Mouse (Mus musculus) embryonic facial prominence, embryonic 12.5 days (tissue): Measurements from ENCODE around the gene Ccr9. TPM values are rescaled to one million over a fixed set of nuclear protein-coding genes. Genes with fewer than 3 reads are reported as not detected.
"Not testable (repeated sequence)": the region's sequence is repeated elsewhere in the genome, so short reads cannot be mapped to it uniquely, and the experiment has no call there.

Source experiments
- ATAC-seq: fragments of 200-750 bp; cut with Nextera tagmentation; 2 replicates; pipeline ENCODE4 v1.8.0; 2017; ENCODE audit not compliant: insufficient number of reproducible peaks, insufficient read depth, low FRiP score, low TSS enrichment
- H3K27ac ChIP-seq: fragments of 300-500 bp; sonication (generic); 2 replicates; pipeline ENCODE4 v1.5.1; 2016; ENCODE audit warnings: mild to moderate bottlenecking
- H3K27me3 ChIP-seq: fragments of 300-500 bp; sonication (generic); 2 replicates; pipeline ENCODE4 v1.6.1; 2016; ENCODE audit warnings: mild to moderate bottlenecking, moderate library complexity
- H3K36me3 ChIP-seq: fragments of 300-500 bp; sonication (generic); 2 replicates; pipeline ENCODE4 v1.6.1; 2016; ENCODE audit warnings: mild to moderate bottlenecking
- H3K4me1 ChIP-seq: fragments of 300-500 bp; sonication (generic); 2 replicates; pipeline ENCODE4 v1.6.1; 2016
- H3K4me2 ChIP-seq: fragments of 300-500 bp; sonication (generic); replicated peaks from 2 replicates; pipeline ENCODE4 v1.6.1; 2016; ENCODE audit warnings: mild to moderate bottlenecking, moderate library complexity
- H3K4me3 ChIP-seq: fragments of 300-500 bp; sonication (generic); 2 replicates; pipeline ENCODE4 v1.5.1; 2016; ENCODE audit warnings: mild to moderate bottlenecking
- H3K9ac ChIP-seq: fragments of 300-500 bp; sonication (generic); 2 replicates; pipeline ENCODE4 v1.6.1; 2016; ENCODE audit warnings: mild to moderate bottlenecking, moderate library complexity
- H3K9me3 ChIP-seq: fragments of 300-500 bp; sonication (generic); 2 replicates; pipeline ENCODE4 v1.6.1; 2016; ENCODE audit warnings: mild to moderate bottlenecking, moderate library complexity
- WGBS: fragments of 180-500 bp; shearing (Covaris S2); methylation state at CpG from one replicate; pipeline ENCODE4 v1.1.7; 2016; 5-methylcytosine and 5-hydroxymethylcytosine counted together
- polyA plus RNA-seq: library from polyadenylated mRNA; unstranded; fragments of >200 nt; fragmentation: Nextera tagmentation; extraction: Ambion mirVana; gene quantifications from 2 replicates; pipeline ENCODE4 v1.2.1, GENCODE M21; 2016

Ccr9 gene
- polyA plus RNA-seq, 1 experiment from 2014 or later, result 0.18 TPM

DNA sequence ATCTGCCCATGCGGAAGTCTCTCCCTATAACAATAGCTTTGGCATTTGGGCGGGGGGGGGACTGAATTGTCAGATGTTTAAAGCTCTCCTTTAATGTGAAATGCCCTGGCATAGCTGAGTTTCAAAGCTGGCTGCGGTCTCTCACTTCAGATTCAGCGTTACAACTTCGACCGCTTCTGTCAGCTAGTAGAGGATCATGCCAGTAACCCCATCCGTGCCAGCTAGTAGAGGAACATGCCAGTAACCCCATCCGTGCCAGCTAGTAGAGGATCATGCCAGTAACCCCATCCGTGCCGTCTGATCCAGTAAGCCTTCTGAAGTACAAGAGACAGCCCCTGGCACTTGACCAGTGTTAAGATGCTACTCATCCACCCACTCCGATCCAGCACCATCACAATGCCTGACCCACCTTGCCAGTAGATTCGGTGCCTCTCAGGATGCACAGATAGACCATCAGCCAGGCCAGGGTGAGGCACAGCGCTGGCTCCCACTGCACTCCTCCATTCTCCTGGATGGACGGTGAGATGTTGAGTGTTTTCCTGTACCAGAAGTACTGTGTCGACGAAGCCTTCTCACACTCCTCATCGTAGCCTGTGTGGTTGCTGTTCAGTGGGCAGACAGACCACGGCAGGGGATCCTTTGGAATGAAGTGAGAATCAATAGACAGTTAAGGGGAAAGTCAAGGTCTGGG lies 18.1 kb upstream of the Ccr9 start:
- not testable (repeated sequence) for H3K4me3 ChIP-seq

DNA sequence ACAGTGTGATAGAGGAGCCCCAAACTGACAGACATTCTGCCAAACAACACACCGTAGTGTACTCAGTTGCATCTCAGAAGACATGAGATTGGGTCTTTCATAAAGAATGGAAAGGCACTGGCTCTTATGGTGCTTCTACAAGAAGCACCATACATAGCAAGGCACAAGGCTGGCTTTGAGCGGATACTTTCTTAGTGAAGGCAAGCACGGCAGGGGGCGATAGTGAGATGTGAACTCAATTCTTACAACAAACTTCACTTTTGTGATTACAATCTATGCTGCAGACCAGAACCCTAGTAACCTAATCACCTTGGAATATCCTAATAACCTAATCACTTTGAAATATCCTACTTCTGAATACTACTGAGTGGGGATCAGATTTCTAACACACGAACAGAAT lies 12.6 kb upstream of the Ccr9 start:
- Histone ChIP-seq H3K9ac (no peak overlapping the region), H3K4me1 (no peaks in the 10 kb centered on the region), H3K4me2 (no peak overlapping the region), H3K27me3 (no peaks in the 10 kb centered on the region), H3K36me3 (no peaks in the 10 kb centered on the region), H3K9me3 (no peaks in the 10 kb centered on the region), H3K27ac (no peak overlapping the region), H3K4me3 (no peak overlapping the region)
- no peak for ATAC-seq
- 50% methylated on average over 5 of the region's 5 CpGs for WGBS

More for the DNA sequence above, 18.1 kb upstream of the Ccr9 start:
- not testable (repeated sequence) for H3K4me1 ChIP-seq, ATAC-seq, H3K4me2 ChIP-seq, H3K36me3 ChIP-seq, H3K27ac ChIP-seq, H3K27me3 ChIP-seq, H3K9me3 ChIP-seq, H3K9ac ChIP-seq
- 85% methylated on average over 18 of the region's 18 CpGs for WGBS

DNA sequence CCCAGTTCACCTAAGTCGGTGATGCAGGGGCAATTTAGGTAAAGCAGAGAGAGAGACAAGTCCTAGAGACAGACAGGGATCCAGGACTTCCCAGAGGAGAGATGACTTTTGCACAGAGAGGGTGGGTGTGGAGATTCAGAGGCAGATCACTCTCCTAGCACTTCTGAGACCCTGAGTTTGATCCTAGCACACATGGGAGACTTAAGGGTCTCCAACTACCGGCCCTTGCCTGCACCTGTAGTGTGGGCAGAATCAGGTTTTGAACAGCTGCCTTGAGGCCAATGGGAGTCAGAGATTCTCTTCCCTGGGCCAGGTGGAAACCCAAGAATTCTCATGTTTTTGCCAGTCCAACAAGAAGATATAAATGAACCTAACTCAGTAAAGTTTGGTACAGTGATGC lies 959 bp downstream of the Ccr9 start:
- no peaks in the 10 kb centered on the region for H3K9me3 ChIP-seq
- H3K4me2 ChIP-seq, result peak overlapping the region; percentile 75
- peaks cover 55% of the 10 kb centered on the region for H3K27me3 ChIP-seq
- no peak for ATAC-seq
- H3K9ac ChIP-seq, result no peak overlapping the region
- H3K36me3 ChIP-seq, result no peaks in the 10 kb centered on the region
- 20% methylated on average over 2 of the region's 2 CpGs for WGBS
- peaks cover 9% of the 10 kb centered on the region for H3K4me1 ChIP-seq
- no peak overlapping the region for H3K4me3 ChIP-seq
- no peak overlapping the region for H3K27ac ChIP-seq

DNA sequence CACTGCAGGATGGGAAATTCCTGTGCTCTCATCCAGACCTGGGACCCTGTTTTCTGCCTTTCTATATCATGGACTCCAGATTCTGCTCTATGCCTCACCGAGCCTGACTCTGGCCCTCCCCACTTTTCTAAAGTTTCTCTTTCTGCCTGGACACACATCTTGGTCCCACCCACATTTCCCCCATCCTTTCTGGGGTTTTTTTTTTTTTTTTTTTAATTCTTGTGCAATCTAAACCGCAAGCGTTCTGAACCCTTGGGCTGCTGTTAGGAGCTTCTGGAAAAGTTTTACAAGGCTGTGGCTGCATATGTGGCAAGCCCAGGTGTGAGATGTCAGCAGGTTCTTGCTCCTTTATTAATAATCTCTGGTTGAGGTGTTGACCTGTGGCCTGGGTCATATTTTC lies 5.5 kb downstream of the Ccr9 start:
- no peak overlapping the region for H3K9ac ChIP-seq
- no peaks in the 10 kb centered on the region for H3K9me3 ChIP-seq
- WGBS, result 51% methylated on average over 3 of the region's 3 CpGs
- no peaks in the 10 kb centered on the region for H3K36me3 ChIP-seq
- no peak overlapping the region for H3K27ac ChIP-seq
- H3K4me1 ChIP-seq, result peaks cover 3% of the 10 kb centered on the region
- H3K4me2 ChIP-seq, result no peak overlapping the region
- H3K27me3 ChIP-seq, result peaks cover 18% of the 10 kb centered on the region
- H3K4me3 ChIP-seq, result no peak overlapping the region
- ATAC-seq, result no peak

- H3K9me3 ChIP-seq, result no peaks in the 10 kb centered on the region
- WGBS, result 63% methylated on average over 5 of the region's 5 CpGs
- no peaks in the 10 kb centered on the region; the same call in 1 of the 2 replicates for H3K27me3 ChIP-seq
- no peak for ATAC-seq
- no peak overlapping the region for H3K4me2 ChIP-seq
- H3K36me3 ChIP-seq, result no peaks in the 10 kb centered on the region
- no peaks in the 10 kb centered on the region for H3K4me1 ChIP-seq
- no peak overlapping the region for H3K4me3 ChIP-seq
- no peak overlapping the region for H3K27ac ChIP-seq
- H3K9ac ChIP-seq, result no peak overlapping the region
Observed at GRCm38 (mm10) chr9:123686206-123686605, 8.0 kb downstream of the Ccr9 start.

DNA sequence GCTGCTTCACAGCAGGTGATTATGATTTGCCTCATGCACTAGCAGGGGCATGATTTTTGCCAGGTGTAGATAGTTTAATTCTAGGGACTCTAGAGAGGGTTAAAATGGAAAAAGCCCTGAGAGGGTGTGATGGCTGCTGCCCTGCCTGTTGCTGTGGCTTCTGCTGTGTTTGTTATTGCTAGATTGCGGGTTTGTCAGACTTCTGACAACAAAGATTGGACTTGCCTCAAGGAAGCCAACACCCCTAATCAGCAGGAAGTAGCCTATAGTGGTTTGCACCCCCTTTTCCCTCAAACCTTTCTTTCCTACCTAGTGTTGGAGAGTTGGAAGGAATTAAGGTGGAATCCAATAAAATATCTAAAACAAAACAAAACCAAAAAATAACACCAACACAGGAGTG lies 10.0 kb downstream of the Ccr9 start:
- H3K4me3 ChIP-seq, result no peak overlapping the region
- no peak for ATAC-seq
- WGBS, result 59% methylated on average over 1 of the region's 1 CpGs
- no peak overlapping the region for H3K27ac ChIP-seq
- no peaks in the 10 kb centered on the region for H3K4me1 ChIP-seq
- no peak overlapping the region for H3K9ac ChIP-seq
- no peaks in the 10 kb centered on the region for H3K9me3 ChIP-seq
- 0 out of 2 replicates have a peak, but pooled peaks cover 4% of the 10 kb centered on the region for H3K36me3 ChIP-seq
- H3K27me3 ChIP-seq, result no peaks in the 10 kb centered on the region
- H3K4me2 ChIP-seq, result no peak overlapping the region

- 93% methylated on average over 3 of the region's 3 CpGs for WGBS
- Histone ChIP-seq H3K9ac (no peak overlapping the region), H3K4me2 (no peak overlapping the region), H3K27me3 (no peaks in the 10 kb centered on the region), H3K9me3 (no peaks in the 10 kb centered on the region), H3K4me3 (no peak overlapping the region), H3K27ac (no peak overlapping the region), H3K4me1 (no peaks in the 10 kb centered on the region), H3K36me3 (peaks cover 18% of the 10 kb centered on the region)
- ATAC-seq, result no peak
Observed at GRCm38 (mm10) chr9:123695634-123696302, 17.5 kb downstream of the Ccr9 start.

DNA sequence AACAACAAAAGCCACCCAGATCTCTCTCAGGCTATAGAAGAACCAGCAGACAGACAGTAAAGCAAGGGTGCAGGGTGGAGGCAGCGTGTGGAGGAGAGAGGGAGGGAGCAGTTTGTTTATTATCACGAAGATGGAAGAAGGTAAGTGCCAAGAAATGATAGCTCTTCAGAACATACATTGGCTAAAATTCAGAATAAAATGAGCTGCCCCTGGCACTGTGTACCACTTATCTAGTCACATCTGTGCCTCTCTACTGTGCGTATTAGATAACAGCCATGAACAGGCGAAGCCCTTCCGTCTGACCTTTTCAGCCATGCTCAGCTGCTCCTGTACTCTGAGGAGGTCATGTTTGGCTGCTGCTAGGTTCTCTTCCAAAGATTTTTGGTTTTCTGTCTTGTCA lies 23.6 kb downstream of the Ccr9 start:
- Histone ChIP-seq H3K36me3 (peaks cover 38% of the 10 kb centered on the region), H3K27ac (no peak overlapping the region), H3K4me1 (no peaks in the 10 kb centered on the region), H3K27me3 (no peaks in the 10 kb centered on the region), H3K9me3 (no peaks in the 10 kb centered on the region), H3K4me2 (no peak overlapping the region), H3K4me3 (no peak overlapping the region), H3K9ac (no peak overlapping the region)
- no peak for ATAC-seq
- WGBS, result 87% methylated on average over 5 of the region's 5 CpGs

DNA sequence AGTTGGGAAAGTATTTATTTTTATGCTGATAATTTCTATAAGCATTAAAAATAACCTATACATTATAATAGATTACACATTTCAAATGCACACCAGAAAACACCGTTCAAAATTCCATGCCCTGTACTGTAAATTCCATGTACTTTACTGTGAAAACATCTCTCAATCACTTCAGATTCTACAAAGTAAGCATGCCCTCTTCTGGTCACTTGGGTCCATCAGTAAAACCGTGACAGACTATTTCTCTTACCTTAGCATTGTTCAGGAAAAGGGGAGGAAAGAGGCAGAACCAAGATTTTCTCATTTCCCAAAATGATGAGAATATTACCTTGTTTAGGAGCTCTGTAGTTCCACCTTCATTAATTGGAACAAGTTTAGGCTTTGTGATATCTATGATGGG lies 31.0 kb downstream of the Ccr9 start:
- Histone ChIP-seq H3K4me1 (no peaks in the 10 kb centered on the region), H3K9ac (no peak overlapping the region), H3K4me3 (no peak overlapping the region), H3K36me3 (peaks cover 34% of the 10 kb centered on the region), H3K27me3 (no peaks in the 10 kb centered on the region), H3K9me3 (no peaks in the 10 kb centered on the region), H3K4me2 (no peak overlapping the region), H3K27ac (no peak overlapping the region)
- WGBS, result 54% methylated on average over 2 of the region's 2 CpGs
- ATAC-seq, result no peak

GRCm38 (mm10) chr9:123713111-123713510 lies 34.9 kb downstream of the Ccr9 start:
- 83% methylated on average over 2 of the region's 2 CpGs for WGBS
- ATAC-seq, result no peak
- no peaks in the 10 kb centered on the region for H3K9me3 ChIP-seq
- peaks cover 22% of the 10 kb centered on the region for H3K36me3 ChIP-seq
- H3K4me1 ChIP-seq, result peaks cover 5% of the 10 kb centered on the region; the same call in 1 of the 2 replicates
- no peak overlapping the region for H3K4me2 ChIP-seq
- no peak overlapping the region for H3K9ac ChIP-seq
- no peaks in the 10 kb centered on the region for H3K27me3 ChIP-seq
- H3K27ac ChIP-seq, result no peak overlapping the region
- no peak overlapping the region for H3K4me3 ChIP-seq

- H3K9me3 ChIP-seq, result no peaks in the 10 kb centered on the region
- WGBS, result 71% methylated on average over 3 of the region's 3 CpGs
- H3K4me1 ChIP-seq, result peaks cover 5% of the 10 kb centered on the region; the same call in 1 of the 2 replicates
- H3K4me3 ChIP-seq, result no peak overlapping the region
- H3K4me2 ChIP-seq, result peak overlapping the region; percentile 59
- H3K9ac ChIP-seq, result no peak overlapping the region; the same call in 1 of the 2 replicates
- ATAC-seq, result no peak
- H3K27ac ChIP-seq, result no peak overlapping the region
- H3K27me3 ChIP-seq, result no peaks in the 10 kb centered on the region
- peaks cover 8% of the 10 kb centered on the region for H3K36me3 ChIP-seq
Observed at GRCm38 (mm10) chr9:123716301-123716700, 38.1 kb downstream of the Ccr9 start.
